Mouse (Mus musculus) adrenal gland, adult 18-20 months (tissue): ENCODE measurements around the gene Epb41l1. TPM values are rescaled to one million over a fixed set of nuclear protein-coding genes. Genes with fewer than 3 reads are reported as not detected.
A peak's percentile ranks its signal among the peaks of the same experiment; 100 is the strongest.

Experiments used
- DNase-seq, 2 experiments: peaks; one replicate each; pipeline ENCODE4 v3.0.0; 2021 to 2022; ENCODE audit warnings: low spot score in 2 of 2
- total RNA-seq, 2 experiments: library from RNA; stranded (reverse); gene quantifications; 1 replicate in 1 of 2; 2 replicates in 1 of 2; pipeline ENCODE4 v1.2.3; 2021

The Epb41l1 gene
- total RNA-seq, 2 experiments from 2014 or later = 67.0 to 75.9 TPM

DNA sequence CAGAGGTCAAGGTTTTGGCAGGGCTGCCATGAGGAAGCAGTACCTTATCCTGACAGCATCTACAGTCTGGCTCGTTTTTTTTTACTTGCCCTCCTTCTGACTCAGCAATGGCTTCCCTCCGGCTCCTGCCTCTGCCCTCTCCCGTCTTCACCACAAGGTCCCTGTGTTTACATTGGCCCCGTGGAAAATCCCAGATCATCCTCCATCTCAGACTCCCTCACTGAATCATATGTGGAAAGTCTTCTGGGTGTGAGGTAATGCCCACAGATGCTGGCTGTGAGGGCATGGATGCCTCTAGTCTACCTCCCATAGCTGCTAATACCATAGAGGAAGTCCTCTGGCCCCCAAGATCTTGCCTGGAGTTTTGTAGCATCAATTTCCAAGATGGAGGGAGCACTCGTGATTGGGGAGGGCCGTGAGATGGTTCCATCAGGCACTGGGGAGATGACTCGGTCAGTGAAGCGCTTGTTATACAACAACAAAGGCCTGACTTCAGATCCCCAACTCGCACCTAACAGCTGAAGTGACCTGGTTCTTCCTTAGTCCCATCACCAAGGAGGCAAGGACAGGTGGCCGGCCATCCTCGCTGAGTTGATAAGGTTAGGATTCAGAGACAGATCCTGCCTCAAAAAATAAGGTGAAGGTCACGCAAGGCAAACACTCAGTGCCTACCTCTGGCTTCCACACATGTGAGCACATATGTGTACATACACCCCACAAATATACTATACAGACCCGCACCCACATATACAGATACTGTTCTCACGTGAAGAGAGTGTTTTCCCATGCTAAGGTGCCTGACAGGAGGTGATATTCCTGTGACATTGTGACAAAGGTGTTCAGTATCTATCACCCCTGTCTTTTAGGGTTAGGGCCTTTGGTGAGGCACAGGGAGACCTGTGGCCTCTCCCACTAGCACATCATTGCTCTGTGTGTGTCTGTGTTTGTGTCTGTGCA lies 36.0 kb downstream of the Epb41l1 start:
- DNase-seq = no peak

- DNase-seq = no peak
Measured at GRCm38 (mm10) chr2:156457343-156457717, 36.6 kb downstream of the Epb41l1 start.

DNA sequence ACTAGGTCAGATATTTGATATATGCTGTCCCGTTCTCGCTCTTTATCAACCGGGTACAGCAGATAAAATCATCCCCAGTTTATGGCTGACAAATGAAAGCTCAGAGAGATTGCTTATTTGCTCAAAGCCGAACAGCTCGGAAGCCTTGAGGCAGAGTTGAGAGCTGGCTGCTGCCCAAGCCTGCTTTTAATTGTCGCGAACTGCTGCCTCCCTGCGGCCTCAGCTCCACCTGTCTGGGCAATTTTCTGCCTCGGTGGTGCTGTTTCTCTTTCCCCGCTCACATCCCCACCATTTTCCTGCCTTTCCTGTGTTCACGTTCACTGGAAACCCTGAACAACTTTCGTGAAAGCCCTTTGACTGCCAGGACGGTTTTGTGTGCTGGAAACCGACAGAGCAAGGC lies 39.8 kb downstream of the Epb41l1 start:
- peak; percentile 57 to 65 for DNase-seq

GRCm38 (mm10) chr2:156462154-156463029 lies 41.7 kb downstream of the Epb41l1 start:
- DNase-seq = no peak

GRCm38 (mm10) chr2:156464416-156464815 lies 43.7 kb downstream of the Epb41l1 start:
- DNase-seq = no peak

DNA sequence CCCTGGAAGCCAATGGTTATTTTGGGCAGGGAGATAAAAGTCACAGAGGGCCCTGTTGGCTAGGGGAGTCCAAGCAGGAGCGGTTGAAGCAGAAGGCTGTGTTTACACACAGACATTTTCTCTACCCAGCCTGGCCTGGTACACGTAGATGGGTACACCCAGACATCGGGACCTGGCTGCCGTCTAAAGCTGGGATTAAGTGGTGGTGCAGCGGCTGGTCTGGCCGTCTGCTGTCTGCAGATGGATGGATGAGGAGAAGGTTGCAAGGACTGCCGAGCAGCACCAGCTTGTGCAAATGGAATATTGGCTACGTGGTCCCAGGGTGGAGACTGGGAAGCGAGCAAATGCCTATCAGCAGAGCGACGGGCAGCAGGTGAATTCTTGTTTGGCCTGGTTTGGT lies 46.8 kb downstream of the Epb41l1 start:
- DNase-seq = no peak

- no peak for DNase-seq
Measured at GRCm38 (mm10) chr2:156468890-156469289, 48.2 kb downstream of the Epb41l1 start.

- DNase-seq = no peak
Measured at GRCm38 (mm10) chr2:156469508-156469907, 48.8 kb downstream of the Epb41l1 start.

DNA sequence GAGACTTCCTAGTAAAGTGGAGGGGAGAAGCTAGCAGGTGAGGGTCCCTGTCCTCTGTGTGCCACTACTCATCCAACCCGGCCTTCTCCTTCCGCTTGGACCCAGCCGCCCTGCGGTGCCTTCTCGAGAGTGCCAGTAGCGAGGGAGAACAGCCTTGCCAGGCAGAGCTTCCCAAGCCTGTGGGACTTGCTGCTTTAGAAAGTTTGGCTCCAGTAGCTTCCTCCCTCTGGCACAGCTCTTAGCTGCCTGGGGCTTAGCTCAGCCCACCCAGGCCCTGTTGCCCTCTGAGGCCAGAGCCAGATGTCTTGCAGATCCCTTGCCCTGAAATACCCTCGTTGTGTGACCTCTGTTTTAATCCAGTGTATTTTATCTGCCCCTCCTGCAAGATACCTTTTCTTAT lies 50.2 kb downstream of the Epb41l1 start:
- DNase-seq = no peak

DNA sequence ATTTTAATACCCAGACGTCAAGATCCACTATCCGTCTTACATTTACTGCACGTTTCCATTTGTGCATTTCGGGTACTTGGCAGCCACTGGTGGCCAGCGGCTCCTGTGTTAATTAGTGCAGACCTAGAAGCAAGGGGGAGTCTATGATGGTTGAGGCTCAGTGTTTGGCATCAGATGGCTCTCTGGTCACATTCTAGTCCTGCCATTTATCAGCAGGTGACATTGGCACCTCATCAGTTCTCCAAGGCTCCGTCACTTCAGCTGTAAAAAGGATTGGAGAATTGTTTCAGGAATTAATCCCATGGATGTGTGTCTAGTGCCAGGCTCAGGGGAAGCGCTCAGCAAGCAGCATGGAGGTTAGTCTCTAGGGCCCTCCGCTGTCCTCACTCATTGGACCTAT lies 51.6 kb downstream of the Epb41l1 start:
- no peak for DNase-seq

DNA sequence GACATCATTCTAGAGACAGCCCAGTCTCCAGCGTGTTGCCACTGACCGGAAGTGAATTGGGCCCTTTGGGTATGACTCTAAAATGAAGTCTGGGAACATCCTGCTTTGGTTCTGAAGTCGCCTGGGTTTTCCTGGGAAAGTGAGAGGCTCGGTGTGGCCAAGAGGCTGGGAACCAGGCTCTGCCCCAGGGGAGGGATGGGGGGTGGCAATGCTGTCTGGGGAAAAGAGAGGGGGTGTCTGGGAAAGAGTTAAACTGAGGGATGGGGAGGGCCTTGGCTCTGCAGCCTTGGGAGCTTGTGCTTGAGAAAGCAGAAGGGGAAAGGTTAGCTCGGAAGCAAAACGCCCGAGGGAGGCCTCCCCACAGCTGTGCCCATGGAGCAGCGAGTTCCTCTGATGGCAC lies 53.0 kb downstream of the Epb41l1 start:
- DNase-seq = no peak

DNA sequence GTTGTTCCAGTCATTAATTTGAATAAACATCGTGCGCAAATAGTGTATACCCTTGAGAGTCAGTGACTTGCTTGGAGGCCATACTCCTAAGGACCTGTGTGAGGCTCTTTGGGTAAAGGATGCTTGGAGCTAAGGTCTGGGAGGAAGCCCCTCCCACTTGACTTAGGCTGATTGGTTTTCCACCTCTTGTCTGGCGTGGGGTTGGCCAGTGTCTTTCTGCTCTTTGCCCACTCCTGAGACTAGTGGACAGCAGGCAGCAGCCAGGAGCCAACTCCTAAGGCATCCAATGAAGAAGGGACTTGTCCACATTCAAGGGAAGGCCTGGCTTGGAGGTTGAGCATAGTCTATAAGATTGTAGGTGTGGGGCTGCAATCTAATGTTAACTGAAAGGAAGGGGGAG lies 53.4 kb downstream of the Epb41l1 start:
- DNase-seq = no peak

DNA sequence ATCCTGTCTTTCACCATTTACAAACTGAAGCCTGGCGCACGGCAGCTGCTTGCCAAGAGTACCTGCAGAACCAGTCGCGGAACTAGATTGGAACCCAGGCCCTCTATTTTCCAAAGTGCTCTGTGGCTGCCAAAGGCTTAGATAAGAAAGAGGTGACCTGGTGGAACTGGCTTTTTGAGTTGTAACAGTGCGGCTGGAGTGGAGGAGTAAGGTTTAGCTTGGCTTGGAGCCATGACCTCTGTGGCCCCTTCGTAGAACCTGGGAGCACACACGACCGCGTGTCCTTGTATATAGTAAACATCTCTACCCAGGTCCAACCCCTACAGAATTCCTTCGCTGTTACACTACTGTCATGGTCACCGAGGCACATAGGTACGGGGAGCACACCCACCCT lies 54.2 kb downstream of the Epb41l1 start:
- DNase-seq = no peak

- DNase-seq = peak; percentile 72 to 77
Measured at GRCm38 (mm10) chr2:156475285-156476110, 54.8 kb downstream of the Epb41l1 start.

GRCm38 (mm10) chr2:156476111-156476747 lies 55.5 kb downstream of the Epb41l1 start:
- no peak for DNase-seq

GRCm38 (mm10) chr2:156476748-156477151 lies 56.0 kb downstream of the Epb41l1 start:
- no peak for DNase-seq

GRCm38 (mm10) chr2:156478046-156478690 lies 57.5 kb downstream of the Epb41l1 start:
- no peak for DNase-seq

DNA sequence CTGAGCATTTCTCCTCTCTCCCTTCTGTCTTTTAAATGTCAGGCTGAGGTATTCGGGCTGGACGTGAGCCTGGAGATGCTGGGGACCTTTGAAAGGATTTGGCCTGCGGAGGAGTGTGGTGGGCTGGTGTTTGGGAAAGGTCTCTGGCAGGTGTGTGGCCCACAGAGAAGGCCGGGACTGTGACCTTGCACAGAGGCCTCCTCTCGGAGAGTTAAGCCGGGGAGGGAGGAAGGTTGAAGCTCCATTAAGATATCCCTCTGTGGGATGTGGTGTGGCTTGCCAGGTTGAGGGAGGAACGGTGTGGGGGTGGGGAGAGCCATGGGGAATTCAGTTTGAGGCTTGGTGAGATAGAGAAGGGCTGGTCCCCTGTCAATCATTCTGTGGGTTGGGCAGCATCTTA lies 59.1 kb downstream of the Epb41l1 start:
- DNase-seq = no peak

DNA sequence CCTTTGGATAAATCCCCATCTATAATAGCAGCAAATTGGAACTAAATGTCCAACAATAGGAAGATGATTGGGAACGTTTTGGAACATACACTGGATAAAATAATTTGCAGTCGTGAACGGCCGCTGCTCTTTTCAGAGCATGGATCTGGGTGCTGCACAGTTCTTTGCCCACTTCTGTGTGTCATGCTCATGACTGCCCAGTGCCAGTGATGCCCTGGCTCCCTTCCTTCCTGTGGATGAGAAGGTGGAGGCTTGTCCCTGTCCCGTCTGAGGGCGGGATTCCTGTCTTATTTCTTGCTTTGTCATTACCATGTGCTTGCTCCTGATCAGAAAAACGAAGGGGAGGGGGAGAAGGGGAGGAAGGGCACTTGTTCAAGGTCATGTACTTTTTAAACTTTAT lies 59.6 kb downstream of the Epb41l1 start:
- DNase-seq = no peak

- peak in 1 of 2 experiments; percentile 56 for DNase-seq
Measured at GRCm38 (mm10) chr2:156482299-156482698, 61.6 kb downstream of the Epb41l1 start.
